Mouse (Mus musculus): ENCODE measurements around the gene Anapc16.

Gene Anapc16

DNA sequence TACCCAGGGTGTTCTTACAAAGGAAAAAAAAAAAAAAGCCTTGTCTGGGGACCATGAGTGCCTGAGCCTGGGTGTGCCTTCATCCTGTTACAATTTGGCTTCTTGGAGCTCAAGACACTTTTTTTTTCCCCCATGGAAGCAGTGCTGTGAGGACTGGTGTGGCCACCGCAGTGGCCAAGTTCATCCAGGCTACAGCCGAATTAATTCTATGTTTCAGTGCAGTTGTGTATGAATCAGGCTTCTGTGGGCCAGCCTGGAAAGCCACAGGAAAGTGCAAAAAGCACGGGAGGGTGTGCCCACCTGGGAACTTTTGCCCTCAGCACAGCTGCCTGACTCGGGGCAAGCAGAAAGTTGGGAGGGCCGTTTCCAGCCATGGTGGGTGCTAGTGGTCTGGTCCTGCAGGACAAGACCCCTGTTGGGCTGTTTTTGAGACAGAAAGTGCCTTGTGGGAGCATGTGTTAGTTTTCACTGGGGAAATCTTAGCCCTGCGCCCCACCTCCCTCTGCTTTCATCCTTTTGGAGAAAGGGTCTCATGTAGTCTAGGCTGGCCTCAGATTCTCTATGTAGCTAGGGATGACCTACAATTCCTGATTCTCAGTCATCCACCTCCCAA, 32.4 kb downstream of the Anapc16 start:
- DNase-seq (ENCODE audit: low read depth, low spot score): no peak

DNA sequence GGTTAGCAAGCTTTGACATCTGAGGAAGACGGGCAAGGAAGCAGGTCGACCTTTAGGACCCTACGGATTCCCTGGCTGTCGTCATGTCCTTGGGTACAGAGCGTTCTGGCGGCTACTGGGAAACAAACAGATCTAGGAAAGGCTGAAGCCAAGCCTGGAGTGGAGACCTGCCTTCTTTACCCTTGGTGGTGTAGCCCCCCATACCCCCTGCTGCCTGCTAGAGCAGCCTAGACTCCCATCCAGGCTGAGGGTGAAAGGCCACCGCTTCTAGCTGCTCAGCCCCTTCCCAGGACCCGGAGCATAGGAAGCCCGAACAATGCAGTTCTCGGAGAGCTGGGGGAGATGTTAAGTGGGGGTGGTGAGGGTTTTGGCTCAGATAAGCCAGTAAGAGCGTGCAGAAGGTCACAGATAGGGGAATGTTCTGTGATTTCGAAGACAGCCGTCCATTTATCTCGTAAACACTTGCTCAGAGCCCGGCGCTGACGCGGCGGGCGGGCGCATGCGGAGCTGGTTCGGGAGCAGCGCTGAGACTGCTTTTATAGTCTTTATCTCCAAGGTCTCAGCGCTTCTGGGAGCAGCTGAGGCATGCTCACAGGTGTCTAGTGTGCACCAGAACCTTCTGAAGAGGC, 33.0 kb downstream of the Anapc16 start:
- DNase-seq (ENCODE audit: low read depth, low spot score): no peak

DNA sequence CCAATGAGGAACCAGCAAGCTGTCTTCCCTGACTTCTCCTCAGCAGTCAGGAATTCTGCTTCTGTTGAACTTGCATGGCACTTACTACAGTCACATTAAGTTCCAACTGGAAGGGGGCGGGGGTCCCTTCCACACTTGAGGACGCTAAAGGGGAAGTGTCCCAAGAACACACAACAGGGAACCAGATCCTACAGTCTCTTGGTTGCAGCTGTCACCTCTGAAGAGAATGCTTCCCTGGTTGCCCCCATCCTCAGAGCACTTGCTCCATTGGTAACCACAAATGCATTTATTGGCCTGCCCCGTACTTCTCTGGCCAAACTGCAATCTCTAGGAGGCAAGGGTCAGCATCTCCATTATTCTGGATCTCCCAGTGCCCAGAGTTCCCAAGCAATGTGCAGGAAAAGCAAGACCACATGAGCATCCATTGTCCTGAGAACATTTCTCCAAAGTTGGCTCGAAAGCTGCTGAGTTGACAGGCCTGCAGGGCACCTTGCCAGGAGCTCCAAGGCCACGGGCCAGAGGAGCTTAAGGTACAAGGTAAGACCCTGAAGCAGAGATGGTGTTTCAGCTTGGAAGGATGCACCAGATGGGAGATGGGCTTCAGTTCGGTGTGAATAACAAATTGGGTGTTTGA, 35.5 kb downstream of the Anapc16 start:
- DNase-seq (ENCODE audit: low read depth, low spot score): no peak

DNA sequence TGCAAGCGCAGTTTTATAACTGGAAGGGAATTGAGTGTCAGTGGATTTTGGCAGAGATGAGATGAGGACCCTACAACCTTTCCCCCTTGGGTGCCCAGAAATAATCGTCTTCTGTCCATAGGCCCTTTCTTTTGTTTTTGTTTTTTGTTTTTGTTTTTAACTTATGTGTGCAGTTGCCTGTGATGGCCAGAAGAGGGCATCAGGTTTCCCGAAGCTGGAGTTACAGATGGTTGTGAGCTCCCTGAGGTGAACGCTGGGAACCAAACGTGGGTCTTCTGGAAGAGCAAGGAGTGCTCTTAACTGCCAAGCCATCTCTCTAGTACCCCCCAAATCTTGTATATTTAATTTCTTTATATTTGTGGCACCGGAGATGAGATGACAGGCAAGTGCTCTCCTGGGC, 36.2 kb downstream of the Anapc16 start:
- no peak for DNase-seq (ENCODE audit: low read depth, low spot score)

DNA sequence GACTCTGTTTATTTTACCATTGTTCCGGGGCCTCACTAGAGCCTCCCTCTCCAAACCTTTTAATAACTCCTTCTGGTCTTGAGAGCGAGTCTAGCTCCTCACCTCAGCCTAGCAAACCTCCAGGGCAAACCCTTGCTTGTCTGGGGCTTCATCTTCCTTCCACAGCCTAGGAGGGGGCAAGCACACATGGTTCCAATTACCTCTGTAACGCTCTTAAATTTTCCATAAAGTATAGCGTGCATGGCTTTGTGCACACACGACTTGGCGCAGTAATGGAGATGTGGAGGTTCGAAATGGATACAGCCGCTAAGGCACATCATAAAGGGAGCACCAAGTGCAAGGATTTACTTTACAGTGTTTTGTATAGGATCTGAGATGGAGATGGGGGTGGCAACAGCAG, 37.1 kb downstream of the Anapc16 start:
- no peak for DNase-seq (ENCODE audit: low read depth, low spot score)

DNA sequence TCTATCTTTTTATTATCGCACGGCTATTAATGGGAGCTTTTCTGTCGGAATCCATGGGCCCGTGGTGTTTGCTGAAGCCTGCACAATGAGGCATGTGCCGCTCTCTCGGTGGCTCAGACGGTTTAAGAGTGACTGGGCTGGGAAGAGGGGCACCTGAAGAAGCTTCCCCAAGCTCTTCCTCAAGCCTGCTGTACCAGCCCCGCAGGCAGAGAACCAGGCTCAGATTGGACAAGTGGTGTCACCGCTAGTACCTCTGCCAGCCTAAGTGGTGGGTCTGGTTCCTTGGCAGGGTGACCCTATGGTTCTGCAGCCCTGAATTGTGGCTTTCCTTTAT, 37.6 kb downstream of the Anapc16 start:
- DNase-seq (ENCODE audit: low read depth, low spot score): no peak

DNA sequence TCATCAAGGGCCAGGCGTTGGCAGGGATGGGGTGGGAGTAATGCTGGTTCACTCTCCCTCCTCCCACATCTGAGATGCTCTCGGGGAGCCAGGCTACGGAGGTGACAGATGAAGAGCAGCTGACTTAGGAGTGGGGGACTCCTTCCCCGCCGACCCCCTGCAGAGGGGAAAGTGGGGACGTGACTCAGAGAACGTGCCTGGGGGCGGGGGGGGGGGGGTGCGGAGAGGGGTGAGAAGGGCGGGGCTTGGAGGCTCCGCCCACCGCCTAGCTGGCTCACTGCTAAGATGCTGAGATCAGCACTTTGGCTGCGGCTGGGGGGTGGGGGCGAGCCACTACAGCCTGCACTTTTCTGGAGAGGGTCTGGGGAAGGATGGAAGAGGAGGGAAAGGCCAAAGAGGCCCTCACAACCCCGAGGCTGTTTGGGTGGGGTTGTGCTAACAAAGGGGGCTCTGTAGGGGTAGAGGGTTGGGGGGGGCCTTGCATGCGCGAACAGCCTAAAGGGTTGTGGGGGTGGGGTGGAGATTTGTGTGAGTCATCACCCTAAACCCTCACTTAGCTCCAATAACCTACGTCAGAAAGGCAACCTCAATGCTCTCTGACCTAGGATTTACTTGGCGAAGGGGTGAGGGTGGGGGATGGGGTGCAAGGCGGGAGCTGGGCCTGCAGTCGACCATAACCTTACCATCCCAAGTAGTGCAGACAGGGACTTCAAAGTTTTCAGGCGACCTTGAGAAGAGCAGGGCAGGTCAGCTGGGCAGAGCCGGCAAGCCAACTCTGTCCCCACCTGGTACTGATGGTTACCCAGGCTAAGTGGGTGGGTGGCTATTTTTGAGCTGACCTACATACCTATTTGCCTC, 38.2 kb downstream of the Anapc16 start:
- peak; percentile 83 for DNase-seq (ENCODE audit: low read depth, low spot score)

DNA sequence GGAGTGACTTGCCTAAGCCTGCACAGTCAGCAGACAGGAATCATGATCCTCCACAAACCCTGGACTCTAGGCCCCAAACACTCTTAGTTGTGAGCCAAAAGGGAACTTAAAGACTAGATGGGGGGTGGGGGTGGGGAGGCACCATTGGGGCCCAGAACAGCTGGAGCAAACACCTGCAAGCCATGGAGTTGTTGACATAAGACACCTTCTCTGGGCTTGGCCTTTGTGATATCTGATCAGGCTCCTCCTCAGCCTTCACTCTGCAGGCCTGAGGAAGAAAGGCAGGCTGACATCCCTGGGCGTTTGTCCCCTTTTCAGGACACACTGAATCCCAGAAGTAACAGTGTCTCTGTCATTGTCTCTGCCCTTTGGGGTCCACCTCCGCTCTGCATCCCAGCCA, 39.3 kb downstream of the Anapc16 start:
- peak; percentile 90 for DNase-seq (ENCODE audit: low read depth, low spot score)

DNA sequence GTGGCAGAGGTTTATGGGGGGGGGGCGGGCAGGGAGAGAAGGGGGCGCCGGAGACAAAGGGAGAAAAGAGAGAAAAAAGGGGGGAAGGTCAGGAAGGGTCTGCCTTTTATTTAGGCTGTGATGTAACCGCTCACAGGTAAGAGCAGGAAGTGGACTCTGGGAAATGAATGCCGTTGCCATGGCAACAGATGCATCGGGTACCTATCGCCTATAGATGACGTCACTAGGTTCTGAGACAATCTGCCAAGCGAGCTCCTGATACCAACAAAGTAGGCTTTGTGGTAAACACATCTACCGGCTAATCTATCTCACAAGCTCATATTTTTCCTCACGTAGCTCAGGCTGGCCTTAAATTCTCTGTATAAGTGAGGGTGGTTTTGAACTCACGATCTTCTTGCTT, 43.4 kb downstream of the Anapc16 start:
- no peak for DNase-seq (ENCODE audit: low read depth, low spot score)

DNA sequence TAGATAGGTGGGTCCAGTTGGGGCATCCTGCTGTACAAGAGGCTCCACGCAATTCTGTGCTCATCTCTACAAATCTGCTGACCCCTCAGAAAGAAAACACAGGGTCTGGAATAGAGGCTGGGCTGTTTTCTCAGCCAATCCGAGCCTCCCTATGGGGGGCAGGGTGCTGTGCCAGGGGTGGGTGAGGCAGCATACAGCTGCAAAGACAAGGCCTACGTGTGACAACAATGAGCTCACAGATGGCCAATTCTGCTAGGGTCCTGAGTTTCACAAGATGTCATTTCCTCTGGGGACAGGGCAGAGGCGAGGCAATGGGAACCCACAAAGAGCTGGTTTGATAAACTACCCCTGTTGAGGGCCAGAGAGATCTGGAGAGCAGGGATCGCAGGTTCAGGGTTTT, 44.5 kb downstream of the Anapc16 start:
- peak; percentile 48 for DNase-seq (ENCODE audit: low read depth, low spot score)

DNA sequence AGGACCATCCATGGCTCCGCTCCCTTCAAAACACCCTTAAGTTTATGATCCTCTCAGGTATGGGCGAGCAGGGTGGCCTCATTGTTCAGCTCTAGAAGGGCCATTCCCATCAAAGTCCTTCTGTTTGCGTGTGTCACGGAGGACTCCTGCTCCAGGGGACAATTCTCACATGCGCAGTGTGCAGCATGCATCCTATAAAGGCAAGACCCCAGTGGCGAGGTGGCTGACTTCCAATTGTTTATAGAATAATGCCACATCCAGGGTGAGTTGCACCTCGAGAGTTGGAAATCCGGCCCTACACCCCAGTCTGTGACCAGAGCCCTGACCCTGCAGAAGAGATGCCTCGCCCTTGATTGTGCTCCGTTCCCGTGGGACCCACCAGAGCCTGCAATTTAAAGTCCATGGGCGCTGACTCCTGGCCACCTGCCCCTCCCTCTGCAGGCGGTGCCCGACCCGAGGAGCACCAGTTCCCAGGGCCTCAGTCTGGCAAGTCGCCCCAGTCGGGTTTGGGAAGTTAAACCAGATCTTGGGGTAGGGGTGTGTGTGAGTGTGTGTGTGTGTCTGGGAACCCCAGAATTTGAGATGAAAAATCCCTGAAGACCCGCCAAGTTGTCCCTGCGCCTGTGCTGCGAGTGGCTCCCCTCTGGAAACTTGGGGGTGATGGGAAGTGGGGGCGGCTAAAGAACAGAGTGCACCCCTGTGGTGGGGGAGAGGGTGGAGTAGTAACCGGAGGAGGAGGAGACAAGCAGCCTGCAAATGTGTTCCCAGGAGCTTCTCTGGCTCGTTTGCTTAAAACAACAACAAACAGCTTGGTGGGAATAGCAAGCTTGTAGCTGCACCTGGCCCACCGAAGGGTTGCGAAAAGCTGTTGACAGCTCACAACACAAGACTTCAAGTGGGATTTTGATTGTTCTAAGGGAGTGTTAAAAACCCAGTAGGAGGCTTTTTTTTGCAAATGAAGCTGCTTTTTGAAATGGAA, 45.5 kb downstream of the Anapc16 start:
- no peak for DNase-seq (ENCODE audit: low read depth, low spot score)

DNA sequence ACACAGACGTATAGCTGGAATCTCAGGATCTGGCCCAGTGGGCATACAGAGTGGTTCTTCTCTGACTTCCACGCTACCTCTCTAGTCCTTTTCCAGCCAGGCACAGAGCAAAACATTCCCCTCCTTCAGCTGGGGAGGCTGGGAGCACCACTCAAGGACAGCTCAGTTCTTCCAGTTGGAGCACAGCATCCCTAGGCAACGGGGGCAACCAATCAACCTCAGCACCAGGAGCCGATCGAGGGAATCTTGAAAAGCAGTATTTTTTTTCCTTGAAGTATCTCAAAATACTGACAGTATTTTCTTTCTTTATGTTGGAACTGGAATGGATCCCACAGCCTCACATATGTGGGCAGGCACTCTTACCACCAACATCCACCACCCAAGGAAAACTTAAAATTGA, 46.3 kb downstream of the Anapc16 start:
- DNase-seq (ENCODE audit: low read depth, low spot score): no peak

DNA sequence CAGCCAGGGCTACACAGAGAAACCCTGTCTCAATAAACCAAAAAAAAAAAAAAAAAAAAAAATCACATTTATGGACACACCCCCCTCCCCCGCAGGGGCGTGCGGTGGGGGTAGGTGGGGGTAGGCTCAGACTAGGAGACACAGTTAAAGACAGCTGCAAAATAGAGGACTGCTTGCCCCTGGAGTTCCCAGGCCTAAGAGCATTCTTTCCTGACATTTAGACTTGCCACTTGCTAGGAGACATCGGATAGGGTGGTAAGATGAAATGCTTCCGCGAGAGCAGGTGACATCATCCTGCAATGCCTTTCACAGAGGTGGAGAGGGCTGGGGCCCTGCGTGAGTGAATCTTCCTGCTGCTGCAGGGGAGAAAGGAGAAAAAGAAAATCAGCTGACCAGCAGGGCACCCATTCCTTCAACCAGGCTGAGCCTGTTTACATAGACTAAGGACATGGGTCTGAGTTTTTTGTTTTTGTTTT, 49.3 kb downstream of the Anapc16 start:
- DNase-seq (ENCODE audit: low read depth, low spot score): peak; percentile 38

DNA sequence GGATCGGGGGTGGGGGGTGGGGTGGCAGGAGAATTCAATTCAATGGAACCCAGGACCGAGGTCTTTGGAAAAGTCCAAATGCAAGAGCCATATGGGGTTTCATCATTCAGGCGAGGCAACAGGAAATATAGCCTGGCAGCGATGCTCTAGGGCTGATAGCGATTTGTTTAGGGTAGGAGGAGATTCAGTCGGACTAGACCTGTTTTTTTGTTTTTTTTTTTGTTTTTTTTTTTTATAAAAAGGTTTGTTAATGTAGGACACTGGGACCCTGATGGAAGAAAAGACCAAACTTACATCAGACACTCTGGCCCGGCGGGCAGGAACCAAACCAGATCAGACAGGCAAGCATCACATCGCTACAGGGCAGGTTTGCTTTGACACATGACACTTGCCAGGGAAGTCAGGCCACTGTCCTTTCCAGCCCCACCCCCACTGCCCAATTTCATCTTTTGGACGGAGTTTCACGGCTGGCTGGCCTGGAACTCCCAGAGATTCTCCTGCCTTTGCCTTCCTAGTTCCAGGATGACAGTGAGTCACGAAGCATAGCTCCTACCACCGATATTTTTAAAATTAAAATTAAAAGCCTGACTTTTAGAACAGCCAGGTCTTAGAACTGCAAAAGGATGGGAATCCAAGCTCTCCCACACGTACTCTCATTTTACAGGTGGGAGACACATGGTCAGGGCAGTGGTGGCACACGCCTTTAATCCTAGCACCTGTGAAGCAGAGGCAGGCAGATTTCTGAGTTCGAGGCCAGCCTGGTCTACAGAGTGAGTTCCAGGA, 50.0 kb downstream of the Anapc16 start:
- DNase-seq (ENCODE audit: low read depth, low spot score): peak; percentile 68

DNA sequence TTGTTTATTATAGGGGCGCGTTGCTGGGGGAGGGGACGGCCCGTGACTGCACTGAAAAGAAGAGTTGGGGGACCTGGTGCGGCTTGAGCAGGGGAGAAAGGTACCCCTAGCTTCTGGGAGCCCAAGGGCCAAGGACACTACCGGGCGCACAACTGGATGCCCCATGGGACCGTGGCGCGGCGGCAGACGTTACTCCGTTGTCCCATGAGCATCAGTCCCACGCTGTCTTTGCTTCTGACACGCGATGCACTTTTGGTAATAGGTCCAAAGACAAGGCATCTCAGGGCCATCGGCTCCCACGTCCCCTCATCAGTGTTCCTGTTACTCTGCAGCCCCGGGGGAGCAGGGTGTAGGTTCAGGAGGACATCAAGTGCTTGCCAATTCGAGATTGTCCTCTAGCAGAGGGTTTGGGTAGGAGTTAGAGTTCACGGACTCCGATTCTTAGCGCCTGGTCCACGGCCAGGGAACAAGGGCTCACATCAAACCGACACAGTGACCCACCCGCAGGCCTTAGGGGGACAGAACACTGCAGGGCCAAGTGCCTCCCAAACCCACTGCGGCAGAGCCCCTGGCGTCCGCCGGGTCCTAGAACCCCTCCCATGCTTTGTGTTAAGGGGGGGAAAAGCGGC, 50.7 kb downstream of the Anapc16 start:
- no peak for DNase-seq (ENCODE audit: low read depth, low spot score)

DNA sequence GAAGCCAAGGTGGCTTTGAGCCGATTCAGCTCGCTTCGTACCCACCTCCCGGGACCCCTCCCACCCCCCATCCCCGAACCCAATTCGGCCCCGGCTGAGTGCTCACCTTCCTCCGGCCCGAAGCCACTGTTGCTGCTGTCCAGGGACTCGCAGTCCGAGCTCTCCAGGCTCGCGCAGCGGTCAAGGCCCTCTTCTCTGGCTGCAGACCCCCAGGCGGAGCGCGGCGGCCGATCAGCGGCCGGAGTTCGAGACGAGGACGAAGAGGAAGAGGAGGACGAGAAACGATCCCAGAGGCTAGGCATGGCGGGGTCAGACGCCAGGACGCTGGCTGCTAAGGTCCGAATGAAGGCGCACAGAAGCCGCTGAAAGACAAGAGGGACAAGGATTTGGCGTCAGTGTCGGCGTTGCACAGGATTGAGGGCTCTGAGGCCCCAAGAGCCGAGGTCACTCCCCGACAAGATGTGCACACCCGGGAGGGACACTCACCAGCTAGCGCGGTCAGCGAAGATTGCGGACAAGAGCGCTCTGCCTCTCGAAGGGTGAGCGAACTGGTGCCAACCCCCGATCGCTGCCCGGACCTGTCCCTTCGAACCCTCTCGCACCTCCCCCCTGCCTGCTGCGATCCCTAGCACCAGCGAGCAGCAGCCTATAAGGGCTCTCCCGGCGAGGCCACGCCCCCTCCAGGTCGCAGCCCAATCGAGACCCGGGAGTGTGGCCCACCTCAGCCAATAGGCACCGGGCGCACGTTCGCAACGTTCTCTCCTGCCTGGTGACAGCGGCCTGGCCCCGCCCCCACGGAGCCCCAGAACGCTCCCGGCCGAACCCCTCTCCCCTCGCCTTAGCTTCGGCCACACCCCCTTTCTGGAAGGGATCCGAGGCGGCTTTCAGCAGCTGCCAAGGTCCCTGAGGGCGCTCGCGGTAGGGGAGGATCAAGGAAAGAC, 51.5 kb downstream of the Anapc16 start, which contains the start of gene Ddit4:
Gene Ddit4 (minus strand): TSS at position 624 of the 941 bp plus-strand sequence.
- DNase-seq (ENCODE audit: low read depth, low spot score): peak; percentile 100

DNA sequence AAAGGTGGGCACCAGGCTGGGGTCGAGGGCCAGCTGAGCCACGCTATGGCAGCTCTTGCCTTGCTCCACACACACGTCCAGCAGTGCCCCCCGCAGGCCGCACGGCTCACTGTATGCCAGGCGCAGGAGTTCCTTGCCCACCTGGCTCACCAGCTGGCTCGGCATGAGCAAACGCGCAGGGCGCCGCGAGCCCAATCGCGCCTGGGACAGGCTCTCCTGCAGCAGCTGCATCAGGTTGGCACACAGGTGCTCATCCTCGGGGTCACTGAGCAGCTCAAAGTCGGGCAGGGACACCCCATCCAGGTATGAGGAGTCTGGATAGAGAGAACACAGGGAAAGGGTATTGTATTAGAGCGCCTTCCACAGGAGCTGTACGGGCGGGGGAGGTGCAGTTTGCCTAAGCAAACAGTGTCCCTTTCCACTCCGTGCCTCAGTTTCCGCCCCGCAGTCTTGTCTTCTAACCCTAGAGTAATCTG, 52.2 kb downstream of the Anapc16 start:
- peak; percentile 86 for DNase-seq (ENCODE audit: low read depth, low spot score)

DNA sequence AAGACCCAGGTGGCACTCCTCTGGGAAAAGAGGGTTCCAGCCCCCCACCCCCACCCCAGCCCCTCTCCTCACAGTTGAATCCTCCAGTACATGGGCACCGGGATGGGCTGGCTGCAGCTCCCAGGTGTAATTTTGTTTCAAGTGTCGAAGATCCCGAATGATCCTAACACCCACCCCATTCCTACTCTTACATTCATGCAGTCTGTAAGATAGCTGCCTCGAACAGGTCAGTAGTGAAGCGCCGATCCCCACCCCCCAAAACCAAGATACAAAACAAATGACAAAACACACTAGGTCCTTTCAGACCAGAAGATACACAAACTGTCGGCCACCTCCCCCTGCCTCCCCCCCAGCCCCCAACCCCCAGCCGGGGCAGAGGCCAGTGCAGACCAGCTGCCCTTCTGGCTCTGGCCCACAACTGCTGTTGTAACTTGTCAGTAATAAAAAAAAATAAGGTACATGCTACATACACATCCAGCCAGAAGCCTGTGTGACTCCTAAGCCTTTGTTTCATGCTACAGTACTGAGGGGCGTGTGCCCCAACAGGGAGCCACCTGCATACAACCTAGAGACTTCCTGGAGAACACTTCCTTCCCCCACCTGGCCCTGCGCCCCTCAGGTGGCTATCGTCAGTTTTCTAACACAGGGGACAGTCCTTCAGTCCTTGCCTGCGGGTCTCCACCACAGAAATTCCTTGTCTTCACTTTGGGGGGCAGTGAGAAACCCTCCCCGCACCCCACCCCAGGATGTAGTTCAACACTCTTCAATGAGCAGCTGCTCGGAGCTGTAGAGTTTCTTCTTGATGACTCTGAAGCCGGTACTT, 52.9 kb downstream of the Anapc16 start:
- no peak for DNase-seq (ENCODE audit: low read depth, low spot score)
